Mouse (Mus musculus): ENCODE data around the gene Olfr1136.

Gene Olfr1136

GRCm38 (mm10) chr2:87693847-87694246 lies at the start of gene Olfr1136:
Olfr1136 (minus strand) TSS chr2:87693947.
- in situ Hi-C loops (cut with MseI, MboI) = no loop called here

- in situ Hi-C loops (cut with MseI, MboI) = no loop called here
These were observed 49.7 kb upstream of the Olfr1136 start, which contains the start of gene Olfr1140 for GRCm38 (mm10) chr2:87743452-87743851. Olfr1140 (plus strand) TSS chr2:87743752.

GRCm38 (mm10) chr2:87739878-87740277 lies 46.1 kb upstream of the Olfr1136 start, which contains the start of gene Olfr1138:
Olfr1138 (minus strand) TSS chr2:87739978.
- in situ Hi-C loops (cut with MseI, MboI) = no loop called here

GRCm38 (mm10) chr2:87713079-87713478 lies 19.3 kb upstream of the Olfr1136 start, which contains the start of gene Olfr1137:
Olfr1137 (minus strand) TSS chr2:87713179.
- in situ Hi-C loops (cut with MseI, MboI) = no loop called here

- in situ Hi-C loops (cut with MseI, MboI) = no loop called here
These were observed 20.2 kb downstream of the Olfr1136 start, which contains the start of gene Olfr1135 for GRCm38 (mm10) chr2:87673564-87673963. Olfr1135 (minus strand) TSS chr2:87673664.

- in situ Hi-C loops (cut with MseI, MboI) = no loop called here
These were observed 35.4 kb downstream of the Olfr1136 start, which contains the start of gene Olfr1134 for GRCm38 (mm10) chr2:87658360-87658759. Olfr1134 (minus strand) TSS chr2:87658460.

GRCm38 (mm10) chr2:87647274-87647673 lies 46.5 kb downstream of the Olfr1136 start, which contains the start of gene Olfr1133:
Olfr1133 (minus strand) TSS chr2:87647374.
- in situ Hi-C loops (cut with MseI, MboI) = no loop called here
